Mouse (Mus musculus): ENCODE results near the gene Cd300e. TPM values are rescaled to one million over a fixed set of nuclear protein-coding genes. Genes with fewer than 3 reads are reported as not detected.
"Not testable (repeated sequence)": the region's sequence is repeated elsewhere in the genome, so short reads cannot be mapped to it uniquely, and the experiment has no call there.

Gene Cd300e
- total and polyA plus RNA-seq, 3 experiments, result 0.45 to 0.50 (median 0.47) TPM

GRCm38 (mm10) chr11:115052991-115053390 is 9.0 kb downstream of the Cd300e start:
- TF ChIP-seq EP300 (IDR thresholded peaks at IDR 0.05; ENCODE audit: insufficient read depth, low read depth, low read length) (no peak), POLR2A (IDR thresholded peaks at IDR 0.05; ENCODE audit: insufficient read depth, low read depth, low read length) (no peak), CTCF (IDR thresholded peaks at IDR 0.05) (no peak)
- Histone ChIP-seq H3K9ac (ENCODE audit: low read depth, low read length) (no peak overlapping the region), H3K4me1 (ENCODE audit: control insufficient read depth, insufficient read depth, low read length) (no peaks in the 10 kb centered on the region), H3K79me2 (replicated peaks; ENCODE audit: control insufficient read depth, insufficient read depth, low read length) (no peaks in the 10 kb centered on the region), H3K27me3 (ENCODE audit: control insufficient read depth, insufficient read depth, low read length) (no peaks in the 10 kb centered on the region; the same call in 1 of the 2 replicates), H3K27ac (no peak overlapping the region), H3K4me3 (no peak overlapping the region), H3K36me3 (ENCODE audit: control insufficient read depth, insufficient read depth, low read length) (no peaks in the 10 kb centered on the region)
- DNase-seq, result no peak
- WGBS, result 83% methylated on average over 1 of the region's 1 CpGs
- intact Hi-C loops (cut with DNase I), result no loop called here

GRCm38 (mm10) chr11:115052206-115052605 is 9.8 kb downstream of the Cd300e start:
- WGBS, result 4% methylated on average over 9 of the region's 9 CpGs
- Histone ChIP-seq H3K79me2 (replicated peaks; ENCODE audit: control insufficient read depth, insufficient read depth, low read length) (no peaks in the 10 kb centered on the region), H3K4me1 (ENCODE audit: control insufficient read depth, insufficient read depth, low read length) (no peaks in the 10 kb centered on the region), H3K4me3 (no peak overlapping the region), H3K36me3 (ENCODE audit: control insufficient read depth, insufficient read depth, low read length) (no peaks in the 10 kb centered on the region), H3K9ac (ENCODE audit: low read depth, low read length) (no peak overlapping the region), H3K27ac (no peak overlapping the region), H3K27me3 (ENCODE audit: control insufficient read depth, insufficient read depth, low read length) (no peaks in the 10 kb centered on the region)
- TF ChIP-seq POLR2A (IDR thresholded peaks at IDR 0.05; ENCODE audit: insufficient read depth, low read depth, low read length) (no peak), EP300 (IDR thresholded peaks at IDR 0.05; ENCODE audit: insufficient read depth, low read depth, low read length) (no peak), CTCF (IDR thresholded peaks at IDR 0.05) (no peak)
- intact Hi-C loops (cut with DNase I), result no loop called here
- no peak for DNase-seq

GRCm38 (mm10) chr11:115049282-115049895 is 12.6 kb downstream of the Cd300e start:
- 28% methylated on average over 3 of the region's 3 CpGs for WGBS

GRCm38 (mm10) chr11:115048259-115048658 is 13.7 kb downstream of the Cd300e start, which contains the start of gene Cd300ld3:
Gene Cd300ld3, minus strand, starts transcription at chr11:115048409.
- Histone ChIP-seq H3K36me3 (ENCODE audit: control insufficient read depth, insufficient read depth, low read length) (no peaks in the 10 kb centered on the region), H3K4me1 (ENCODE audit: control insufficient read depth, insufficient read depth, low read length) (no peaks in the 10 kb centered on the region), H3K4me3 (no peak within 1 kb of the TSS), H3K9ac (ENCODE audit: low read depth, low read length) (no peak within 1 kb of the TSS), H3K27me3 (ENCODE audit: control insufficient read depth, insufficient read depth, low read length) (no peaks in the 10 kb centered on the region), H3K27ac (no peak within 1 kb of the TSS), H3K79me2 (replicated peaks; ENCODE audit: control insufficient read depth, insufficient read depth, low read length) (no peaks in the 10 kb centered on the region)
- WGBS, result 53% methylated on average over 2 of the region's 2 CpGs
- TF ChIP-seq POLR2A (IDR thresholded peaks at IDR 0.05; ENCODE audit: insufficient read depth, low read depth, low read length) (no peak), CTCF (IDR thresholded peaks at IDR 0.05) (no peak), EP300 (IDR thresholded peaks at IDR 0.05; ENCODE audit: insufficient read depth, low read depth, low read length) (no peak)
- DNase-seq, result no peak
- intact Hi-C loops (cut with DNase I), result loop anchor here (10.0 kb wide), 1 partner anchor 233 kb away; no protein-coding TSS in a partner anchor

More at GRCm38 (mm10) chr11:115049282-115049895, 12.6 kb downstream of the Cd300e start:
- DNase-seq, result no peak
- peak; percentile 58 for TF ChIP-seq CTCF (IDR thresholded peaks at IDR 0.05)
- TF ChIP-seq POLR2A (IDR thresholded peaks at IDR 0.05; ENCODE audit: insufficient read depth, low read depth, low read length), result no peak
- H3K27me3 ChIP-seq (ENCODE audit: control insufficient read depth, insufficient read depth, low read length), result no peaks in the 10 kb centered on the region
- no peak overlapping the region for H3K9ac ChIP-seq (ENCODE audit: low read depth, low read length)
- no peak overlapping the region for H3K4me3 ChIP-seq
- no peak overlapping the region for H3K27ac ChIP-seq
- H3K4me1 ChIP-seq (ENCODE audit: control insufficient read depth, insufficient read depth, low read length), result no peaks in the 10 kb centered on the region
- intact Hi-C loops (cut with DNase I), result loop anchor here (10.0 kb wide), 1 partner anchor 235 kb away; no protein-coding TSS in a partner anchor
- H3K36me3 ChIP-seq (ENCODE audit: control insufficient read depth, insufficient read depth, low read length), result no peaks in the 10 kb centered on the region
- no peaks in the 10 kb centered on the region for H3K79me2 ChIP-seq (replicated peaks; ENCODE audit: control insufficient read depth, insufficient read depth, low read length)

GRCm38 (mm10) chr11:115037669-115038068 is 24.3 kb downstream of the Cd300e start, which contains the start of gene Cd300ld5:
Gene Cd300ld5, minus strand, starts transcription at chr11:115037769.
- H3K79me2 ChIP-seq (replicated peaks; ENCODE audit: control insufficient read depth, insufficient read depth, low read length); DNase-seq; intact Hi-C loops (cut with DNase I); H3K36me3 ChIP-seq (ENCODE audit: control insufficient read depth, insufficient read depth, low read length); H3K4me3 ChIP-seq; H3K27me3 ChIP-seq (ENCODE audit: control insufficient read depth, insufficient read depth, low read length); H3K4me1 ChIP-seq (ENCODE audit: control insufficient read depth, insufficient read depth, low read length); H3K9ac ChIP-seq (ENCODE audit: low read depth, low read length); H3K27ac ChIP-seq: not testable (repeated sequence)
- no CpG with 5 or more reads among the region's 6 CpGs for WGBS

GRCm38 (mm10) chr11:115026912-115027311 is 35.1 kb downstream of the Cd300e start, which contains the start of gene Cd300ld4:
Gene Cd300ld4, minus strand, starts transcription at chr11:115027012.
- intact Hi-C loops (cut with DNase I); H3K4me1 ChIP-seq (ENCODE audit: control insufficient read depth, insufficient read depth, low read length): not testable (repeated sequence)
- WGBS, result no CpG with 5 or more reads among the region's 6 CpGs

GRCm38 (mm10) chr11:115016093-115016492 is 45.9 kb downstream of the Cd300e start, which contains the start of gene Cd300ld2:
Gene Cd300ld2, minus strand, starts transcription at chr11:115016193.
- H3K79me2 ChIP-seq (replicated peaks; ENCODE audit: control insufficient read depth, insufficient read depth, low read length); H3K27ac ChIP-seq; H3K36me3 ChIP-seq (ENCODE audit: control insufficient read depth, insufficient read depth, low read length); H3K4me3 ChIP-seq; H3K9ac ChIP-seq (ENCODE audit: low read depth, low read length); DNase-seq; intact Hi-C loops (cut with DNase I); H3K4me1 ChIP-seq (ENCODE audit: control insufficient read depth, insufficient read depth, low read length); H3K27me3 ChIP-seq (ENCODE audit: control insufficient read depth, insufficient read depth, low read length): not testable (repeated sequence)
- no CpG with 5 or more reads among the region's 7 CpGs for WGBS

More at GRCm38 (mm10) chr11:115026912-115027311, 35.1 kb downstream of the Cd300e start, which contains the start of gene Cd300ld4:
- H3K9ac ChIP-seq (ENCODE audit: low read depth, low read length); H3K4me3 ChIP-seq; H3K36me3 ChIP-seq (ENCODE audit: control insufficient read depth, insufficient read depth, low read length); H3K79me2 ChIP-seq (replicated peaks; ENCODE audit: control insufficient read depth, insufficient read depth, low read length); H3K27ac ChIP-seq; H3K27me3 ChIP-seq (ENCODE audit: control insufficient read depth, insufficient read depth, low read length); DNase-seq: not testable (repeated sequence)

Measured in heart, adult 2 months (tissue).